Mouse (Mus musculus) kidney, embryonic 16.5 days (tissue): ENCODE results near the gene Rbfox3. TPM values are rescaled to one million over a fixed set of nuclear protein-coding genes. Genes with fewer than 3 reads are reported as not detected.

ENCODE experiments used
- ATAC-seq: fragments of 200-750 bp; cut with Nextera tagmentation; 2 replicates; pipeline ENCODE4 v1.8.0; 2017; ENCODE audit warnings: moderate TSS enrichment; ENCODE audit not compliant: low FRiP score, low TSS enrichment
- H3K27ac ChIP-seq: fragments of 300-500 bp; sonication (generic); 2 replicates; pipeline ENCODE4 v1.5.1; 2014; ENCODE audit warnings: low read length
- H3K27me3 ChIP-seq: fragments of 300-500 bp; sonication (generic); 2 replicates; pipeline ENCODE4 v1.6.1; 2014; ENCODE audit warnings: low read length, control low read depth, mixed read lengths; ENCODE audit not compliant: insufficient read depth
- H3K36me3 ChIP-seq: fragments of 300-500 bp; sonication (generic); 2 replicates; pipeline ENCODE4 v1.6.1; 2014; ENCODE audit warnings: low read length, control low read depth, mixed read lengths; ENCODE audit not compliant: insufficient read depth
- H3K4me1 ChIP-seq: fragments of 300-500 bp; sonication (generic); 2 replicates; pipeline ENCODE4 v1.6.1; 2014; ENCODE audit warnings: low read length, control low read depth, mixed read lengths; ENCODE audit not compliant: insufficient read depth
- H3K4me2 ChIP-seq: fragments of 300-500 bp; sonication (generic); replicated peaks from 2 replicates; pipeline ENCODE4 v1.6.1; 2014; ENCODE audit warnings: low read depth, low read length
- H3K4me3 ChIP-seq: fragments of 300-500 bp; sonication (generic); 2 replicates; pipeline ENCODE4 v1.5.1; 2014; ENCODE audit warnings: mild to moderate bottlenecking, low read length
- H3K9ac ChIP-seq: fragments of 300-500 bp; sonication (generic); replicated peaks from 2 replicates; pipeline ENCODE4 v1.6.1; 2014; ENCODE audit warnings: low read length
- H3K9me3 ChIP-seq: fragments of 300-500 bp; sonication (generic); 2 replicates; pipeline ENCODE4 v1.6.1; 2016; ENCODE audit warnings: low read length, control low read depth
- WGBS: fragments of 180-500 bp; shearing (Covaris S2); extraction: QIAGEN DNeasy Blood & Tissue Kit; methylation state at CpG from one replicate; pipeline ENCODE4 v1.1.7; 2014; 5-methylcytosine and 5-hydroxymethylcytosine counted together
- polyA plus RNA-seq: library from polyadenylated mRNA; unstranded; fragments of >200 nt; fragmentation: Nextera tagmentation; extraction: Ambion mirVana; gene quantifications from 2 replicates; pipeline ENCODE4 v1.2.1, GENCODE M21; 2015

Gene Rbfox3
- polyA plus RNA-seq, 1 experiment from 2014 or later: 1.0 TPM

DNA sequence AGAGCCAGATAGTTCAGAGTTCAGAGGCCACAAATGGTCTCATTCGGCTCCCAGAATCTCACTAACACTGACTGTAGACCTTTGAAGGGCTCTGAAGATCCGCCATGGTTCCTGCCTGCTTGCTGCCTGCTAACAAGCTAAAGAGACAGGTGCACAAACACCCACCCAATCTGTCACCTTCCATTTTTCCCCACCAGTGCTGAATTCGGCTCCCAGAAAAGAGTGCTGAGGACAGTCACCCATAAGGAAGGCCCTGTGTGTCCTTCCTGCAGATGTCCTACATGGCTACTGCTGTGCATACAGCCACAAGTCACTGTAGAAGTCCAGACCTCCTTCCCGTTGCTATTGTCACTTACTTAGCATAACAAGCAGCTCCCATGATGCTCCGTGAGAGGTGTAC lies 16.6 kb downstream of the Rbfox3 start:
- Histone ChIP-seq H3K9ac (no peak overlapping the region), H3K4me1 (peaks cover 5% of the 10 kb centered on the region; the same call in 1 of the 2 replicates), H3K4me2 (no peak overlapping the region), H3K36me3 (no peaks in the 10 kb centered on the region), H3K9me3 (no peaks in the 10 kb centered on the region), H3K27ac (no peak overlapping the region), H3K27me3 (peaks cover 16% of the 10 kb centered on the region), H3K4me3 (no peak overlapping the region)
- ATAC-seq: no peak
- WGBS: 78% methylated on average over 5 of the region's 5 CpGs

DNA sequence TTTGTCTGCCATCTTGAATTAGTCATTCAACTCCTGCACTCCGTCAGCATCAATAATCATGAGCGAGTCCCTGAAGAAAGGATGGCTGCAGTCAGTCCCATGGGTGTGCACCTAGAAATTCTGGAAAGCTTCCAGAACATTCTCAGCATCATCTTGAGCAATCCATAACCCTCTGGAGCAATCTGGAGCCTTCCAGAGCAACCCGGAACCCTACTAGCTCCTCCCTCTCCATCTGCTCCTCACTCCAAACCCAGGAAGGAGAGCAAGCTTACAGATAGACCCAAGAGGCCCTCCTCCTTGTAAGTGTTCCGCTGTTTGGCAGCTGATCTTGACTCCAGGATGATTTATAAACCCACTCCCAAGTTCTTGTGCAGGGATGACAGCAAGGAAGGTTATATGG lies 17.2 kb downstream of the Rbfox3 start:
- ATAC-seq: no peak
- Histone ChIP-seq H3K27ac (no peak overlapping the region), H3K4me3 (no peak overlapping the region), H3K4me1 (peaks cover 5% of the 10 kb centered on the region; the same call in 1 of the 2 replicates), H3K4me2 (no peak overlapping the region), H3K9me3 (no peaks in the 10 kb centered on the region), H3K36me3 (no peaks in the 10 kb centered on the region), H3K9ac (no peak overlapping the region), H3K27me3 (peaks cover 11% of the 10 kb centered on the region)
- WGBS: 75% methylated on average over 4 of the region's 4 CpGs

DNA sequence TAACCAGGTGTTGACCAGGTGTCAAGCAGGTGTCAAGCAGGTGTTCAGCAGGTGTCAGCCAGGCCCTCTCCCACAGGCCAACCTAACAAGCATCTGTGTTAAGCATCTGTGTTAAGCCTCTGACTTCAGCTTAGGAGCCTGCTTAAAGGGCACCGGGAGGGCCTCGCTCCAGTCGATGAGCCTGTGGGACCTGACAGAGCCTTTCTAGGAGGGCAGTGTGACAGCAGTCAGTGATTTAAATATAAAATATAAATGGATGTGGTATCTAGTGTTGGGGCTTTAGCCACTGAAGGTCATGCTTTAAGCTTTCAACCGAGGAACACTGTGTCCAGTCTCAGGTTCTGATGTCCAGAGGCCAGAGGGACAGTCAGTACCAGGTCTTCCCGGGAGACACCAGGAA lies 18.5 kb downstream of the Rbfox3 start:
- ATAC-seq: no peak
- no peak overlapping the region for H3K9ac ChIP-seq
- H3K4me3 ChIP-seq: no peak overlapping the region
- H3K27ac ChIP-seq: no peak overlapping the region
- H3K4me2 ChIP-seq: no peak overlapping the region
- H3K9me3 ChIP-seq: no peaks in the 10 kb centered on the region
- H3K27me3 ChIP-seq: peaks cover 3% of the 10 kb centered on the region; the same call in 1 of the 2 replicates
- H3K36me3 ChIP-seq: no peaks in the 10 kb centered on the region
- no peaks in the 10 kb centered on the region for H3K4me1 ChIP-seq
- WGBS: 83% methylated on average over 5 of the region's 5 CpGs

DNA sequence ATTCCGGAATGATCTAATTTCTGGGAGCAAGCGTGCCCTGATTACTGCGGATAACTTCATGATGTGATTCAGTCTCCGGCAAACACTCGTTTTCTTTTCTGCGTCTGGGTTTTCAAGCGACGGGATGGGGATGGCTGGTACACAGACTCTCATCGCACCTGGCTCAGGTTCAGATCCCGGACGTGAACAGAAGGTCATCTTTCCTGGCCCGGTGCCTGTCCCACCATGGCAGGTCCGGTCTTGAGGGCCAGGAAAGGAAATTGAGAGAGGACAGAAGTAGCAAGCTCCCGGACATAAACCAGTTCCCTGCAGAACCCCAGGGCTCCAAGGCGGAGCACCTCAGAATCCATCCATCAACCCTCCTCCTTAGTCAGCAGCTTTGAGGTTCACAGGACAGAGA lies 19.9 kb downstream of the Rbfox3 start:
- no peak for ATAC-seq
- no peak overlapping the region for H3K4me2 ChIP-seq
- H3K4me1 ChIP-seq: no peaks in the 10 kb centered on the region
- H3K9ac ChIP-seq: no peak overlapping the region
- no peaks in the 10 kb centered on the region for H3K36me3 ChIP-seq
- H3K27me3 ChIP-seq: no peaks in the 10 kb centered on the region
- 89% methylated on average over 15 of the region's 15 CpGs for WGBS
- no peaks in the 10 kb centered on the region for H3K9me3 ChIP-seq
- no peak overlapping the region for H3K4me3 ChIP-seq
- no peak overlapping the region for H3K27ac ChIP-seq

DNA sequence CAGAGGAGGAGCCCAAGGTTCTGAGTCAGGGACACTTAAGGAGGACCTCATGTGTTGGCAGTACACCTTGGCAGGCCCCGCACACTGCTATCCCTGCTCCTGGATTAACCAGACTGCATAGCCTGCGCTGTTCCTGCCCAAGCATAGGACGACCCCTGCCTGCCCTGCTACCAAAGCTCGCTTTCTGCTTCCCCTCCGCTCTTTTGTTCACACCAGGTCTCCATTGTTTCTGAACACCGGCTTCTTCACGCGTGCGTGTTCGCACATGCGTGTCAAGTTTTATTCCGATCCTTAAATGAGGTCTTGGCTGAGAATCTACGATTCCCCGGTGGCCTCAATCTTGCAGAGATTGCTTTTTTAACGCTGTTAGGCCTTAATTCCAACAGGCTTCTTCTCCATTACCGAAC lies 20.4 kb downstream of the Rbfox3 start:
- Histone ChIP-seq H3K27me3 (no peaks in the 10 kb centered on the region), H3K9ac (no peak overlapping the region), H3K4me2 (no peak overlapping the region), H3K36me3 (no peaks in the 10 kb centered on the region), H3K9me3 (no peaks in the 10 kb centered on the region), H3K4me3 (no peak overlapping the region), H3K27ac (no peak overlapping the region), H3K4me1 (no peaks in the 10 kb centered on the region)
- no peak for ATAC-seq
- WGBS: 71% methylated on average over 16 of the region's 16 CpGs

DNA sequence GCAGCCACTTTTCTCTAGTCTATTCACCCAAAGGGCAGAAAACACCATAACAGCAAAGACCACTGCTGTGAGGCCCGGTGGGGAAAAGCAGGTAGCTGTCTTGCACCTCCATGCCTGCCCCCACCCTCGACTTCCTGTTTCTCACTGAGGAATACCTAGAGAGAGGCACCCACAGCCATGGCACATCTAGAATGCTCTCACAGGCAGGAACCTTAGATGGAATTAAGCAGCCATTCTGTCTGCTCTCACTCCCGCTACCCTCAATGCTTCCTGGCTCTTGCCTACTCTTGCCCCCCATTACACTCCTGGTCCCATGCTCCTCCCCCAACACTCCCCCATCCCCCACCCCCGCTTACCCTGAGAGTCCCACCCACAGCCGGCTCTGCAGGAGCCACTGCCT lies 20.9 kb downstream of the Rbfox3 start:
- H3K9ac ChIP-seq: no peak overlapping the region
- no peak overlapping the region for H3K4me2 ChIP-seq
- no peak overlapping the region for H3K27ac ChIP-seq
- H3K27me3 ChIP-seq: no peaks in the 10 kb centered on the region
- no peaks in the 10 kb centered on the region for H3K9me3 ChIP-seq
- no peaks in the 10 kb centered on the region for H3K36me3 ChIP-seq
- no peak overlapping the region for H3K4me3 ChIP-seq
- ATAC-seq: no peak
- H3K4me1 ChIP-seq: no peaks in the 10 kb centered on the region
- WGBS: 57% methylated on average over 5 of the region's 5 CpGs

DNA sequence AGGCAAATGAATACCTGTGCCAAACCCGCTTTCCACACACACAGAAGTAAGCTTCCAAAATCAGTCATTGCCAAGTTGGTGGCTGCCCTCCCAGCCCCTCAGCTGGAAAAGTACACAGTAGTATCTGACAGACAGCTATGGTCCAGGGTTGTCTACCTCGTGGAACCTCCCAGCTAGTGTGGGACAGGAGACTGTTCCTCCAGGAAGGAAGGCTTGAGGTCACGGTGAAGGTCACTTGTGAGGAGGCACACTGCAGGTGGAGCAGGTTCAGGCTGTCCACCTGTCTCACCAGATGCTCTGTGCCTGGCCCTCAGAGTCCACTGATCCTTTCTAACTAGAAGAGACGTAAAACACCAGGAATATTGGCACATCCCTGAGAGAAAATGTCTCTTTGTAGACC lies 21.9 kb downstream of the Rbfox3 start:
- H3K27me3 ChIP-seq: no peaks in the 10 kb centered on the region
- no peaks in the 10 kb centered on the region for H3K9me3 ChIP-seq
- H3K36me3 ChIP-seq: no peaks in the 10 kb centered on the region
- H3K4me3 ChIP-seq: no peak overlapping the region
- 81% methylated on average over 4 of the region's 4 CpGs for WGBS
- no peak overlapping the region for H3K9ac ChIP-seq
- ATAC-seq: no peak
- H3K4me1 ChIP-seq: no peaks in the 10 kb centered on the region
- no peak overlapping the region for H3K4me2 ChIP-seq
- no peak overlapping the region for H3K27ac ChIP-seq

DNA sequence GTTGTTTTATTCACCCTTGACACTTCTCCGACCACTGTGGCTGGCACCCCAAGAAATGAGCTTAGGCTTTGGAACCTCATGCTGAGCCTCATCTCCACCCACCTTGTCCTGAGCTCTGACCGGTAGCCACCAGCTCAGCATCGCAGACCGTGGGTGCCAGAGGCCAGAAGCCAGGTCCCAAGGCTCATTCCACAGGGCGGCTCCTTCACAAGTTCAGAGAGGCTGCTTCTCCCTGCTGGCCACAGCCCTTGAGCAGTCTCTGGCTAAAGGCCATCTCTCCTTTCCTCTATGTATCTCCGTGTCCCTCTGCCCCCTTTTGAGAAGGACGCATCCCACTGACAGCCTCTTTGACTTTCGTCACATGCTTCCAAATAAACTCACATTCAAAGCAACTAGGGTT lies 23.0 kb downstream of the Rbfox3 start:
- Histone ChIP-seq H3K4me2 (no peak overlapping the region), H3K4me3 (no peak overlapping the region), H3K27me3 (no peaks in the 10 kb centered on the region), H3K36me3 (no peaks in the 10 kb centered on the region), H3K9ac (no peak overlapping the region), H3K4me1 (no peaks in the 10 kb centered on the region), H3K27ac (no peak overlapping the region), H3K9me3 (no peaks in the 10 kb centered on the region)
- no peak for ATAC-seq
- WGBS: 75% methylated on average over 8 of the region's 8 CpGs

DNA sequence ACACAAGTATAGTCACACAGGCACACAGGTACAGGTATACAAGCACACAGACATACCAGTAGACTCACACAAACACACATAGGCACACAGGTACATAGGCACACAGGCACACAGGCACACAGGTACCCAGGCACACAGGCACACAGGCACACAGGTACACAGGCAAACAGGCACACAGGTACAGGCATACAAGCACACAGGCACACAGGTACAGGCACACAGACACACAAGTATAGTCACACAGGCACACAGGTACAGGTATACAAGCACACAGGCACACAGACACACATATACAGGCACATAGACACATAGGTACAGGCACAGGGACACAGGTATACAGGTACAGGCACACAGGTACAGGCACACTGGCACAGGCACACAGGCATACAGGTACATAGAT lies 24.2 kb downstream of the Rbfox3 start:
- H3K4me2 ChIP-seq: no peak overlapping the region
- H3K27me3 ChIP-seq: no peaks in the 10 kb centered on the region
- no peak overlapping the region for H3K9ac ChIP-seq
- no peak overlapping the region for H3K27ac ChIP-seq
- no peak; the same call in 1 of the 2 replicates for ATAC-seq
- H3K36me3 ChIP-seq: no peaks in the 10 kb centered on the region
- H3K4me3 ChIP-seq: no peak overlapping the region
- no peaks in the 10 kb centered on the region for H3K4me1 ChIP-seq
- H3K9me3 ChIP-seq: no peaks in the 10 kb centered on the region

DNA sequence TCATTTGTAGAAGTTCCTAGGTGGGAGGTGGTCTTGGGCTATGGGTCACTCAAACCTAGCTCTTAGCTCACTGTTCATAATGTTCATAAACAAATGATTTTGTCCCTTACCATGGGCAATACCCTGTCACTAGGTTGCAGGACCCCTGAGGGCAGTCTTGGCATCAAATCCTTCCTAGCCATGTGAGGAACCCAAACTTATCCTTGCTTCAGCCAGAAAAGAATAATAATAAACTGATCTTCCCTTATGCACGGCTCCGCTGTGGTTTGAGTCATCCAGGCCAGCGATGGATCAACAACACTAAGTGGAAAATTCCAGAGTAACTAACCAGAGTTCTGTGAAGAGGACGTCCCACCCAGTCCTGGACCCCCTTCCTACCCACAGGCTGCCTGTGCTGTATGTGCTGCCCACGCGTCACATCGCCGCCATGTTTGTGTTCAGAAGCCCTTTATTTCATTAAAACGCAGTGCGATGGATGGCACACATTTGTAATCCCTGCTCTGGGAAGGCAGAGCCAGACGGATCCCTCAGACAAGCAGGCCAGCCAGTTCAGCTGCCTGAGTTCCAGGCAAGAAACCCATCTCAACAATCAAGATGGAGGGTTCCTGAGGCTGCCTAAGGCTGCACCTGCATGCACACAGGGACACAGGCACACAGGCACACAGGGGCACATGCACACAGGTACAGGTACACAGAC lies 25.0 kb downstream of the Rbfox3 start:
- H3K27ac ChIP-seq: no peak overlapping the region
- H3K4me3 ChIP-seq: no peak overlapping the region
- H3K27me3 ChIP-seq: no peaks in the 10 kb centered on the region
- no peaks in the 10 kb centered on the region for H3K4me1 ChIP-seq
- H3K4me2 ChIP-seq: no peak overlapping the region
- H3K36me3 ChIP-seq: no peaks in the 10 kb centered on the region
- H3K9ac ChIP-seq: no peak overlapping the region
- no peaks in the 10 kb centered on the region for H3K9me3 ChIP-seq
- ATAC-seq: no peak
- 88% methylated on average over 11 of the region's 11 CpGs for WGBS
